Mouse (Mus musculus): ENCODE measurements around the gene Zfp239.

GRCm38 (mm10) chr6:117903836-117904235, 41.9 kb downstream of the Zfp239 start:
- TF ChIP-seq EP300 (IDR thresholded peaks at IDR 0.05; ENCODE audit: low read depth) (no peak), CTCF (IDR thresholded peaks at IDR 0.05; ENCODE audit: low read depth) (no peak)

Data from heart, postnatal 0 days (tissue).